Mouse (Mus musculus) lung, postnatal 0 days (tissue): ENCODE results near the gene Prkg1.

Source experiments
- CTCF ChIP-seq: IDR thresholded peaks from 2 replicates; pipeline ENCODE4 v1.5.1; 2016; ENCODE audit warnings: antibody characterized with exemption, mild to moderate bottlenecking
- EP300 ChIP-seq: IDR thresholded peaks from 2 replicates; pipeline ENCODE4 v1.6.1; 2016; ENCODE audit warnings: antibody characterized with exemption, mild to moderate bottlenecking, control low read depth

GRCm38 (mm10) chr19:31442311-31442710, 322.5 kb downstream of the Prkg1 start:
- TF ChIP-seq CTCF (no peak), EP300 (no peak)
